Mouse (Mus musculus) adrenal gland, postnatal 0 days (tissue): ENCODE results near the gene Jkamp. TPM values are rescaled to one million over a fixed set of nuclear protein-coding genes. Genes with fewer than 3 reads are reported as not detected.

Experiments
- microRNA-seq: library from miRNA; unstranded; fragments of <30 nt; microRNA quantifications from one replicate; pipeline ENCODE4, GENCODE M21; 2016; ENCODE audit warnings: borderline replicate concordance; ENCODE audit not compliant: insufficient number of aligned reads
- polyA plus RNA-seq: library from polyadenylated mRNA; unstranded; fragments of >200 nt; fragmentation: Nextera tagmentation; extraction: Ambion mirVana; gene quantifications from 2 replicates; pipeline ENCODE4 v1.2.1, GENCODE M21; 2015

The Jkamp gene
- 129 and 144 TPM in 2 replicates for polyA plus RNA-seq

DNA sequence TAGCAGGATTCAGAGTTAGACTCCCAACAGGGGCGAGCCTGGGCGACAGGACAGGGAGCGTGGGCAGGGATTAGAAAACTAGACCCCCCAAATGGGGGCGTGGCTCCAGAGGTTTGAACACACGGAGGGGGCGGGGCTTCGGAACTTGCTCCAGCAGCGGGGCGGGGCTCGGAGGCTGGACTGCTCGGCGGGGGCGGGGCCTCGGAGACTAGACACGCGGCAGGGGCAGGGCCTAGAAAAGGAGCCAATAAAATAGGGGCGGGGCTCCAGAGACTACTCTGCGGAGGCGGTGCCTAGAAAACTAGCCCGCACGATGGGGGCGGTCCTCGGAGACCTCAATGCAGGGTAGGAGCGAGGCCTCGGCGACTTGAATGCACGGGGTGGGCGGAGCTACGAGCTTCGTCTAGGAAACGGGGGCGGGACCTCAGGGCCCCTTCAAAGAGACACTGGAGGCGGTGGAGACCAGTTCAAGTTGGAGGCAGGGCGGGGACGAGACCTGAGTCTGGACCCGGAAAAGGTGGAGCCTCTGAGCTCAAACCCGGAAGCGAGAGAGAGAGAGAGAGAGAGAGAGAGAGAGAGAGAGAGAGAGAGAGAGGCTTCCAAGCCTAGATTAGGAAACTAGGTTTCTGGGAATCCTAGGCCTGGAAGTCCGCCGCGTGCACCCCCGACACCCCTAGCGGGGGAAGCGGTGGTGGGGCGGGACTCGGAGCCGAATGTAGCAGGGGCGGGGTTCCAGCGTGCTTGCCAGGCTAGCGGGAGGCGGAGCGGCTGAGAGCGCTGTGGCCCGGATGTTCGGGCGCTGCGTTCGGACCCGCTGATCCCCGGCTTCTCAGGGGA lies at the start of gene Jkamp, which contains the start of gene L3hypdh:
Gene Jkamp (plus strand): TSS at position 261 of the 837 bp plus-strand sequence.
Gene L3hypdh (minus strand): TSS at position 111 of the 837 bp plus-strand sequence.

DNA sequence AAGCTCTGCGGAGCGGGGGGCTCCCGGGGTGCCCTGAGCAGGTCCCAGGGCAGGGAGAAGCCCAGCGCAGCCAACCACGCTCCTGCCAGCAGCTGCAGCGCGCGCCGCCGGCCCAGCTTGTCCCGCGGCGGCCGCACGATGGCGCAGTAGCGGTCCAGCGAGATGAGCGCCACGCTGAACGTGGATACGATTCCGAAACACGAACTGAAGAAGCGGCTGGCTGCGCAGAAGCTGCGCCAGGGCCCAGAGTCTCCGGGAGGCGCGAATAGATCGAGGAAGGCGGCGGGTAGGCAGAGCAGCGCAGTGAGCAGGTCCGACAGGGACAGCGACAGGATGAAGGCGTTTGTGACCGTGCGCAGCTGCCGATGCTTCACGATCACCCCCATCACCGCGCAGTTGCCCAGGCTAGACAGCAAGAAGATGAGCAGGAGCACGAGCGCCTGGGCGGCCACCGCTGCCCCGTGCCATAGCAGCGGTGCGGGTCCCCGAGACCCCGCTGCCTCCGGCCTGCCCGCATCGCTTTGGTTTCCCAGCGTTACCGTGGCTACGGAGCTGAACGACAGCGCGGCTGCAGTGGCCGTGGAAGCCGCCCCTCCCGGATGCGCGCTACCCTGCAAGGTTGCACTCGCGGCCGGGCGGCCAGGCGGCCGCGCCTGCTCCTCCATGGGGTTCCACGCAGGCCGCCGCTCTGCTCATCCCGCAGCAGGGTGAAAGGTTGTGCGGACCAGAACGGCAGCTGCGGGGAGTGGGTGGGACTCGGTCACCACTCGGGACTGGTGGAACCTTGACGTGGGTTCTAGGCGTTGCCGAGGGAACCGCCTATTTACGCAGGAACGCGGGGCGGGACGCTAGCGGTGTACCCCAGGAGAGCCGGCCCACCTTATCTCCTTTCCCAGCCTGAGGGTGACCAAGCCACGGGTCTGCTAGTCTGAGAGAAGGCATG lies 14.8 kb upstream of the Jkamp start, which contains the start of gene Gpr135:
Gene Gpr135 (minus strand): TSS at position 799 of the 943 bp plus-strand sequence.

Small RNA genes within 50 kb of the gene (microRNA-seq; reads per million reads assigned to microRNA genes)
- not detected for gene Gm24466

Other genes starting within 250 kb of the Jkamp start
- 1.2 and 1.7 TPM in 2 replicates for gene Gpr135, start 14.5 kb upstream of the Jkamp start, polyA plus RNA-seq
- 37.3 and 42.5 TPM in 2 replicates for gene L3hypdh, start 150 bp upstream of the Jkamp start, polyA plus RNA-seq
- gene Ccdc175, start 99.4 kb downstream of the Jkamp start, polyA plus RNA-seq, result not detected in 2 replicates